Mouse (Mus musculus) fibroblast of lung, adult 2 months (primary cell): ENCODE results near the gene Tekt1.

ENCODE experiments used
- DNase-seq: peaks from one replicate; pipeline ENCODE4 v3.0.0-alpha.2; 2011; ENCODE audit warnings: low read depth

Gene Tekt1

DNA sequence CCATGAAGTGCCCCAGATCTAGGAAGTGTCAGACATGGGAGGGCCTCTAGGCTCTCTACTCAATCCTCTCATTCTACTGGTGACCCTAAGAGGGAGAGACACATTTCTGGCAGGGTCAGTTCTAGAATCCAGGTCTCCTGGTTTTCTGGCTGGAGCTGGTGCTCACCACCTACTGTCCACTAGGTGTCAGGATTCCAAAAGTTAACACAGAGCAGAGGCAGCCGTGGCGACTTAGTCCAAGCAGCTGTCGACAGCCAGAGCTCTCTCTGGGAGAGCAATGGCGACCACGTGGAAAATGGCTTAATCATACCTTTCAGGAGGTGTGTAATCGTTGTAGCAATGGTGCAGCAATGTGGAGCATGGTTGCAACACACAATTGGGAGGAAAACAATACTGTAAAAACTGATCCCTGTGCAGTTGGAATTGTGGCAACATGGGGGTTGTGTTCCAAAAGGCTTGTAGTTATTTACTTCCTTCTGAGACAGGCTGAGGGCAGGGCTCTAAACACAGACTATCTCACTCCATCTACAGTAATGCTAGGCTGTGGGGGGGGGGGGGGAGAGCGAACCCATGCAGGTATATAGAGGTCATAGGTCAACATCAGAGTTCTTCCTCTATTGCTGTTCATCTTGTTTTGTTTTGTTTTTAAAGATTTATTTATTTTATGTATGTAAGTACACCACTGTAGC lies 19.5 kb downstream of the Tekt1 start:
- DNase-seq, result peak; percentile 70

DNA sequence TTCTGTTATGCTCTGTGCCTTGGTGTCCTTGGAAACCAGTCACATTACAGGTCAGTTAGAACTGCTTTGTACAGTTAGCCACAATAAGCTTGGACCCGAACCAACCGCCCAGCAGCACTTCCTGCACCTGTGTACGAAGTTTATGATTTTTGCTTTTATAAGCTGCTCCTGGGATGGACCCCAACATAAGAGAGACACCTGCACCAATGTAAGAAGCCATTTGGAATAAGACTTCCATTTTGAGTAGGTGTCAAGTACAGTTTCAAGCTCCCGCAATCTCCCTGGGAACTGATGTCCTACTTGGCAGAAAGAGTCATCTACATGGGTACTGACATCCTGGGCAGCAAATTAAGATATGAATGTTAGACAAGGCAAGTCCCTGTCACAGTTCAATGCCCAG lies 22.5 kb downstream of the Tekt1 start:
- no peak for DNase-seq

DNA sequence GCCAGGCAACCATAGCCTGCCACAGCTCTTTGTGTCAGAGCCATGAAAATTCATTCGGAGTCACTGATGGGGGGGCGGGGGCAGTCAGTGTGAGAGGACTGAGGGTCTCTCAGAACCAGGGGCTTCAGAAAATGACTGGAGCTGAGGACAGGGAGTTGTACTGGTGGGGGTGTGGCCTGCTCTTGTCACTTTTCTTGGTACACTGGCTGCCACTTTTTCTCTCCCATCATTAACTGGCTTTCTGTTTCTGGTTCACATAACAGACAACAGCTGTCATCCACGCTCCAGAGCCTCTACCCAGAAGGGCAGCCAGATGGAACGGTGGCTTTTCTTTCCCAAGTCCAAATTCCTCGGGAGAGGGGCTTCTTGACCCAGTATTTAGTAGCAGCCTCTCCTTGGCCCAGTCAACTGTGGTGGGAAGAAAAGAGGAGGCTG lies 23.8 kb downstream of the Tekt1 start:
- no peak for DNase-seq

DNA sequence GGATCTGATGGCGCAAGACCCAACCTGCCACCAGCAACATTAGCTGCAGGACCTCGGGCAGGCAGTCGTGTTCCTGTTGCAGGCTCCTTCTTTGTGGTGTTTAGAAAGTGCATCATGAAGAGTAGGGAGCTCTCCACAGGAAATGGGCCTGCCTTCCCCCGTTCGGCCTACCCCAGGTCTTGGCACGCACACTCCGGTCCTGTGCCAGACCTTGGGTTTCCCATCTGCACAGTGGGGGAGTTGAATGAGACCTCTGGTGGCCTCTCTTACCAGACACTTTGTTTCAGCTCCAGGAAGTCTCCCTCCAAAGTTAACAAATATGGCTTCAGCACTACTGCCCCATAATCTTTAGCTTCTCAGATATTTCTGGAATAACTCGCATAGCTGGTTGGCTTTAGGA lies 25.5 kb downstream of the Tekt1 start:
- DNase-seq, result no peak

DNA sequence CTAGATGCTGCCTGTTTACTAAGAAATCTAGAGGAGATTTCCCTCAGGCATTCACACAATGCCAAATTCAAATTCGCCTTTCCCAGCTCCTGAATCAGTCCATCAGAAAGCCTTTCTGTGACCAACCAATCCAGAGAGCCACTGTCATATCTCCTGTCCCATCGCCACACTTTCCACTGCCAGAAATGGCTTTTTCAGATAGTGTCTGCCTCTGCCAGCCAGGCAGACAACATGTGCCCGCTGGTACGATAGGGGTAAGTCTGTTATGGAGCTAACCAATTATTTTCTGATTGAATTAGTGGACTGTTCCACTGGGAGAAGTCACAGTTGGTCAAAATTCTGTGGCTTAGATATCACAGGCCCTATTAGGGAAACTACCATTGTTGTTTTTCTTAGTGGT lies 27.6 kb downstream of the Tekt1 start:
- DNase-seq, result no peak

DNA sequence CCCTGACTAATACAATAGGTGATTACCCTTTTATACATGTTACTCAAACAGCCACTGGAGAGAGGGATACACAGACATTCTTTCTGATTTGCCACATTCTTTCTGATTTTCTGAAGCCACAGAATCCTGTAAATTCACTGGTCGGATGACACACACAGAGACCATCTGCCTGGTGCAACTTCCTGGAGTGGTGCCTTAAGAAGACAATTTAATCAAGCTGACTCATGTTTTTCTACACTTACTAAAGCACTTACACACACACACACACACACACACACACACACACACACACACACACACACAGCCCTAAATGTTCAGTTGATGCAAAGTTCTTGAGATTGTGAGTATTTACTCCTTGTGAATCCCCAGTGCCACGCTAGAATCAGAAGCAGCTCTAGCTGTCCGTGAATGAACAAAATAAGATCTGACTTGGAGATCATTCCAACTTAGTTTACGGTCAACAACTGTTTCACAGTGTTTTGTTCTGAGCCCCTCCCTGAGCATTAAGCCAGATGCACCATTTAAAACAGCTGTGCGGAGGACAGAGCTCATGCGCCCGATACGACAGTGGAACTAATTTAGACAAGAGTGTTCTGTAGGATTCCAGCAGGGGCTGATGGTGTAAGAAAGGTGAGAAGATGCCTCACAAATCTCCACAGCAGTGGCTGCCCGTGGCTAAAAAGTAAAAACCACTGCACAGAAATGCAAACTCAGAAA lies 29.1 kb downstream of the Tekt1 start:
- peak; percentile 9 for DNase-seq

DNA sequence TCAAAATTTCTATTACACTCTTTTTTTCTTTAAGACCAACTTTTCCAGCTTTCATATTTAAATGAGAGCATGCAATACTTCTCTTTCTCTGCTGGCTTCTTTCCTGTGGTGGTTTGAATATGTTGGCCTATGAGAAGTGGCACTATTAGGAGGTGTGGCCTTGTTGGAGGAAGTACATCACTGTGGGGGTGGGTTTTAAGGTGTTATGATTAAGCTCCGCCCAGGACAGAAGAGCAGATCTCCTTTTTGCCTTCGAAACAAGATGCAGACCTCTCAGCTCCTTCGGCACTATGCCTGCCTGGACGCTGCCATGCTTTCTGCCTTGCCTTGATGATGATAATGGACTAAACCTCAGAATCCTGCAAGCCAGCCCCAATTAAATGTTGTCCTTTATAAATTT lies 36.5 kb downstream of the Tekt1 start:
- DNase-seq, result no peak

DNA sequence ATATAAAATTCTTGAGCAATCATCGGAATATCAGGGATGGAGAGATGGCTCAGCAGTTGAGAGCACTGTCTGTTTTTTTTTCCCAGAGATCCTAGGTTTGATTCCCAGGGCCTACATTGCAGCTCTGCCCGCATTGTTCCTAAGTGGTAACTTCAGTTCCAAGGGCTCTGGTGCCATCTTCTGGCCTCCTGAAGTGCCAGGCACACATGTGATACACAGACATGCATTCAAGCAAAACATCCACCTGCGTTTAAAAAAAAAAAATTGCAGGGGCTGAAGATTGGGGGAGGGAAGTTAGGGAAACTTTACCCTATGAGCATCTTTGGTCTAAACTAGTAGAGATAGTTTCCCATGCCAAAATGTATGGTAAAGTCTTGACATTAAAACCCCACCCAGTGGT lies 37.8 kb downstream of the Tekt1 start:
- no peak for DNase-seq

DNA sequence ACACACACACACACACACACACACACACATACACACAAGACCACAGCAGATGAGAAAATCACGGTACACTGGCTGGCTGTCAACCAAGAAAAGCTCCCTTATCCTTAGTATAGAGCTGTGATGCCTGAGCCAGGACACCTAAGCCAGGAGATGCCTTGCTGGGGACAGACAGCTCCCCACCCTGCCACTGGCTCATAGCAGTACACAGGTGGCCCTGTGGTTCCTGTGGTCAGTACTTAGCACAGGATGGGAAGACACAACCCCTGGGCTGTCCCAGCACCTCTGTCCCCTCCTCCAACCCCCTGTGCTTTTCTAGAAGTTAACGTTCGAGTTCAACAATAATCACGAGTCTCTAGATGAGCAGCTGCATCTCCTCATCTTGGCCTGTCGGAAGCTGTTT lies 44.2 kb downstream of the Tekt1 start:
- DNase-seq, result no peak

DNA sequence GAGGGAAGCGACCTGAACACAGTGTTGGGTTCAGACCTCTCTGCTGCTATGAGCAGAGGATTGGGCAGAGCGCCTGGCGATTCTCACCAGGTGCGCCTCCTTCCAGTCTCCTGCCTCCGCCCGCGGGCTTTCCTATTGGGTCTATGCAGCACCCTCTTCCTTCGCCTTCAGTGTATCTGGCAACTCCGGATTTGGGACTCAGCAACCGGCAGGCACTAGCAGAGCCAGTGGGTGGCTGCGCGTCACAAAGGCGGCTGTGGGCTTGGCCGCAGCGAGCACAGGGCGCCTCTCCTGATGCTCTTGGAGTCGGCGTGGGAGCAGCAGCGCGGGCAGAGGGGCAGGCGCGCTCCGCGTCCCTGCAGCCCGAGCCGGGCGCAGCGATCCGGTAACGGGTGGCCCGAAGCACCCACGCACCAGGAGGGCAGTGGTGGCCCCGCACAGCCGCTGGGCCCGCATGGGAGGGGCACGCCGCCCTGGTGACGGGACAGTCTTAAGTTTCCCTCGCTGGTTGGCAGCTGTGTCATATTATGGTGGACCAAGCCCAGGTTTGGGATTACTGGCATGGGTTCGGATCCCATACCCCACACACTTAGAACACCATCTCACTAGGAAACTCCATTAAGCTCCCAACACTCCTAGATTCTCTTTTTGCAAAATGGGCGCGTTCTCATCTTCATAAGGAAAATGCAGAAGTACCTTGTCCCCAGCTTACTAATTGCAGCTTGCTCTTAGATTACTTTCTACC lies 47.9 kb downstream of the Tekt1 start, which contains the start of gene Fbxo39:
TSS of gene Fbxo39 (plus strand) at position 294 of the 745 bp plus-strand sequence.
- no peak for DNase-seq

DNA sequence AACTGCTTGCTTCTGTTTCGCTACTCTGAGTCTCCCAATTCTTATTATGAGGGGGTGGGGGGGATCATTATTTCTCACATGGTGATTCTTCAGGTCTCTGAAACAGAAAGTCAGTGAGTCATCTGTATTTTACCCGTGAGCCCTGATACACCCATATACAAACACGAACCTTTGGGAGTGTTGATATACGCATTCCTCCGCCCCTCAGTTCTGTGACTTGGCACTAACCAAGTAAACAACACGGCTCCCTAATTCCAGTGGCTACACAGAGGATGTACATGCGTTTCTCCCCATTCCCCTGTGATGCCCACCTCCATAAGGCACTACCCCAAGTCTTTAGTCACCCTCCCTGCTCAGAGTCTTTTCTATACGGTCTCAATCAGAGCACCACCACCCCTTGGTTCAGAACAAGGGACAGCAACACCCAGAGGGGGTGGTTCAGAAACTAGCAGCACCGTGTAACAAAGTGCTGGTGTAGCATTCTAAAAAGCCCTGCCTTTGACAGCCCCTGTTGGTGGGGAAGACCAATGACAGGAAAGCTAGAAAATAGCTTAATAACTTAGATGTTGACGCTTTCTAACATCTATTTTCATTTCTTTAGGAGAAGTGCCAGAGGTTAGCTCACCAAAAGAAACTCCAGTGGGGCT lies 50.8 kb downstream of the Tekt1 start:
- no peak for DNase-seq

DNA sequence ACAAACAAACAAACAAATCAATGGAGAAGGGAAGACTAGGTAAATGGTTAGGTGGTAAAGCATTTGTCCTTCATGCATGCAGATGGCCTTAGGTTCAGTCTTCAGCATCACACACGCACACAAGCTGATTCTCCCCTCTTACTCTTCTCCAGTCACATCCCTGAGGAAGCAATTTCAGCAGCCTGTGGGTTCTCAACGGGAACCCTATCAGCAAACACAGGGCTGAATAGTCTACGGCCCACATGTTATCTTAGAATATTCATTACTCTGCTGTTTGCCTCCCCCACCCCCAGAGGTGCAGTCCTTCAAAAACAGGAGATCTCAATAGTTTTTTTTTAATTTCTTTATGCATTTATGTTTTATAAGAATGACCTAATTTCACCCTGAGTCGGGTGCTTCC lies 51.8 kb downstream of the Tekt1 start:
- no peak for DNase-seq

DNA sequence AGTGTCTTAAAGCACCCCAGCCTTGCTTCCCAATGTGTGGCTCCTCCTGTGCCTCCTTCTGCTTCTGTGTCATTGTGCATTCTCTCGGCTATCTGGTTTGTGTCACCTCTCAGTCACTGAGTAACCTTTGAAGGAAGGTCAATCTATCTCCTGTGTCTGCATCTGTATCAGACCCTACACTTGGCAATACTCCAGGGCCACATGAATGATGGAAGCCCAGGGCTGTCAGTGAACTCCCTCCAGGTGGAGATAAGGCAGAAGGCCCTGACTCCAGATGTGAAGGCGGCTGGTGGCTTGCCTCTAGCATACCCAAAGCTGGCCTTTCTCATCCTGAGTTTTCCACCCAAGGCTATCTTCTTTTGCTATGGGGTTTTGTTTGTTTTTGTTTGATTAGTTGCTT lies 53.3 kb downstream of the Tekt1 start:
- DNase-seq, result no peak

DNA sequence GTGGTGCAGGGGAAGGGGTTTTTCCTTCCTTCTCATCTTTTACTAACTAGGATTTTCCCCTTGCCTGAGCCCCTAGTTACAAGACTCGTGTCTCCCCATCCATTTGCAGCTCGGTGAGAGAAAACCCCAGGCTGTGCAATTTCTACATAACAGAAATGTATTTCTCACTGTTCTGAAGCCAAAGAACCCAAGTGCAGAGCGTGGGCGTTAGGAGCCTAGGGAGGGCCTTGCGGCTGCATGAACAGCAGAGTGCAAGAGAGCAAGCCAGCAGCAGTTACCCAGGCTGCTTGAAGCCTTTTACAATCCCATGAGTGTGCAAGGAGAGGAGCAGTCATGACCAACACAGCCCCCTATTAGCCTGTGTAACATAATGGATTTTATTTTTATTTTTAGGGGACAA lies 54.8 kb downstream of the Tekt1 start:
- DNase-seq, result no peak

DNA sequence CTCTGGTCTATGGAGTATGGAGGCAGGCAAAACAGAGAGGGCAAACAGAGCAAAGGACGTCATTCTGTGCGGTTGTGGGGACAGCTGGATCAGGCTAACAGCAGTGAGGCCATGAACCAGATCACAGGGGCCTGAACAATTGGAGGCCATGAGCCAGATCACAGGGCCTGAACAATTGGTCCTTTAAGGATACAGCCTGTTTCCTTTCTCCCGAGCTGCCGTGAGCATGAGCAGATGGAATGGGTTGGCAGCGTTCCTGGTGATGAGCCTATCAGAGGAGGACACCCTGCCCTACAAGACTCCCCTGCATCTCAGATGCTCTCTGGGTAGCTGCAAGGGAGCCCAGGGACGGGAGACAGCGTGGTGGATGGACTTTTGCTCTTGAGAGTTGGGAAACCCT lies 60.0 kb downstream of the Tekt1 start:
- DNase-seq, result no peak

DNA sequence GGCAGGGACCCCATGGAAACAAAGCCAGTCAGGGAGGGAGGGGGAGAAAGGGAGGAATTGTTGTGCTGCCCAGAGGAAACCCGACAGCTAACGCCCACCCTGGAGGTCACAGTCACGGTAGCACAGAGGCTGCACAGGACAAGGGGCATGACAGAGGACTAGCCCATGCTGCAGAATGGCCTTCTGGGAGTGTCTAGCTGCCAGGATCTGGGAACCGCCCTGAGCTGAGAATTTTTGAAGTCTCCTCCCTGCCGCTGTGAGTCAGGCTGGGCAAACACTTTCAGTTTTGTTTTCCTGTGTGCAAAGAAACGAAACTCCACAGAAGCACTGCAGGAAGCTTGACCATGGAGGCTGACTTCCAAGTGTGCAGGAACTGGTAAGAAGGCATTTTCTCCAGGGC lies 60.9 kb downstream of the Tekt1 start, which contains the start of gene Xaf1:
TSS of gene Xaf1 (plus strand) at position 296 of the 400 bp plus-strand sequence.
- DNase-seq, result peak; percentile 80
